Mouse (Mus musculus) left cerebral cortex, postnatal 36 days (tissue): Measurements from ENCODE around the gene 2210016L21Rik. TPM values are rescaled to one million over a fixed set of nuclear protein-coding genes. Genes with fewer than 3 reads are reported as not detected.

Experiments
- DNase-seq, 2 experiments: peaks; one replicate each; pipeline ENCODE4 v3.0.0; 2021 to 2022; ENCODE audit warnings: low spot score in 2 of 2, mixed read lengths in 1 of 2
- intact Hi-C: fragments of 180-260 bp; cut with DNase I; formaldehyde crosslinking; loops from one replicate; pipeline ENCODE4 v1.15.1; 2025
- total RNA-seq, 2 experiments: library from RNA; stranded (reverse); gene quantifications; 2 replicates each; pipeline ENCODE4 v1.2.3; 2021

The 2210016L21Rik gene
- total RNA-seq, 2 experiments from 2014 or later = 203 to 243 TPM

GRCm38 (mm10) chr5:114972201-114972600 lies 30.2 kb downstream of the 2210016L21Rik start:
- DNase-seq = no peak
- intact Hi-C loops = no loop called here

- intact Hi-C loops = no loop called here
- DNase-seq = no peak
Observed at GRCm38 (mm10) chr5:114973131-114973530, 31.2 kb downstream of the 2210016L21Rik start.

DNA sequence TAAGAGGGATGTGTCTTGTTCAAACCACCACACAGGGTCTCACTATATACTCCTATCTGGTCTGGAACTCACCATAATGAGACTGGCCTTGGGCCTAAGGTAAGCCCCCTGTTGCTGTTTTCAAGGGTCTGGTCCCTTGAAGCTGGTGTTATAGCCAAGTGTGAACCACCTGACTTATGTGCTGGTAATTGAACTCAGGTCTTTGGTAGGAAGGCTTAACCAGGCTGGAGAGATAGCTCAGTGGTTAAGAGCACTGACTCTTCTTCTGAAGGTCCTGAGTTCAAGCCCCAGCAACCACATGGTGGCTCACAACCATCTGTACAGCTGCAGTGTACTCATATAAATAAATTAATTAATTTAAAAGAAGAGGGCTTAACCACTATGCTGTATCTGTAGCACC lies 35.0 kb downstream of the 2210016L21Rik start:
- intact Hi-C loops = no loop called here
- no peak for DNase-seq

GRCm38 (mm10) chr5:114978473-114978872 lies 36.5 kb downstream of the 2210016L21Rik start:
- DNase-seq = peak in 1 of 2 experiments; percentile 11
- intact Hi-C loops = loop anchor here (2.0 kb wide), 2 partner anchors 98 to 256 kb away; partner anchors contain the start of gene Pop5

DNA sequence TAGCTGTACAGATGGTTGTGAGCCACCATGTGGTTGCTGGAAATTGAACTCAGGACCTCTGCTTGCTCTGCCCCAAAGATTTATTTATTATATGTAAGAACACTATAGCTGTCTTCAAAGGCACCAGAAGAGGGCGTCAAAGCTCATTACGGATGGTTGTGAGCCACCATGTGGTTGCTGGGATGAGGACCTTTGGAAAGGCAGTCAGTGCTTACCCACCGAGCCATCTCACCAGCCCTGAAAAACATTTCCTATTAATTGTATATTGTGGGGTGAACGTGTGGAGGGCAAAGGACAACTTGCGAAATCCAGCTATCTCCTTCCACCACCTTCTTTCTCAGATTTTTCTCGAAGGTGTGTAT lies 36.9 kb downstream of the 2210016L21Rik start:
- intact Hi-C loops = loop anchor here (2.0 kb wide), 2 partner anchors 98 to 256 kb away; partner anchors contain the start of gene Pop5
- no peak for DNase-seq

- peak; percentile 79 to 80 for DNase-seq
- intact Hi-C loops = loop anchor here (2.0 to 10.0 kb wide), 3 partner anchors 97 to 255 kb away; partner anchors contain the start of gene Pop5
Observed at GRCm38 (mm10) chr5:114979250-114980121, 37.5 kb downstream of the 2210016L21Rik start.

DNA sequence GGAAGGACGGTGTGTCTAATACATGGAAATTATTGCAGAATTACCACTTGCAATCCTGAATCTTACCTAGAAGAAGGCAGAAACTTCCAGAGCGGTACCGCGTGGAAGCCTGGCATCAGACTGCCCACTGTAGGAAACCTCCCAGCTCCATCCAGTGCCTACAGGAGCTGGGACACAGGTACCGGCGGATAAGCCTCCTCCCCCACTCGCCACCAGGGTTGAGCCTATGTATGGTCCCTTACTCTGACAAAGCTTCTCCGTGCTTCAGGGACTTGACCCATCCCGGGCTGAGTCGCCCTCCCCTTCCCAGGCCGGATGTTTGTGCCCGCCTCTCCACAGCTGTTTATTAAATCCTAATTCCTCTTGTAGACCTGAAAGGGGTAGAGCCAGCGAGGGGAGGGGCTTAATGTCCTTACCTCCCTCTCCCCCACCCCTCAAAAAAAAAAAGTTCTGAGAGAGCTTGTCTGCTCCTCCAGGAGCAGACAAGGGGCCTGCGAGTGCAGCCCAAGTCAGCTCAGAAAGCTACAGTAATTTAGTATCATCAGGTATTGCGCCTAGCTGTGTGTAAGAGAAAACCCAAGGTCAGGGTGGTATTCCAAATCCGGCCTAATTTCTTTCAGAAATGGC lies 38.3 kb downstream of the 2210016L21Rik start:
- intact Hi-C loops = loop anchor here (10.0 kb wide), 1 partner anchor 125 kb away; no protein-coding TSS in a partner anchor
- no peak for DNase-seq

- intact Hi-C loops = loop anchor here (10.0 kb wide), 1 partner anchor 123 kb away; no protein-coding TSS in a partner anchor
- no peak for DNase-seq
Observed at GRCm38 (mm10) chr5:114982001-114982400, 40.0 kb downstream of the 2210016L21Rik start.

DNA sequence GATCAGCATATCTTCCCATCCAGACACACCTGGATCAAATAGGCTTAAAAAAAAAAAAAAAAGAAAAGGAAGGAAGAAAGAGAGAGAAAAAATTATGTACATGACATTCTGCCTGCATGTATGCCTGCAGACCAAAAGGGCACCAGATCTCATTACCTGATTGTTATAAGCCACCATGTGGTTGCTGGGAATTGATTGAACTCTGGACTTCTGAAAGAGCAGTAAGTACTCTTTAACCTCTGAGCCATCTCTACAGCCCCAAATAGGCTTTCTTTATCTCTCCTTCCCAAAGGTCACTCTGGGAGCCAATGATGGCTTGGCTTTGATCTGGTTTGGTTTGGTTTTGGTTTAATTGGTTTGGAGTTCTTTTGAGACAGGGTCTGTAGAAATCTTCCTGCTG lies 43.1 kb downstream of the 2210016L21Rik start:
- intact Hi-C loops = loop anchor here (10.0 kb wide), 1 partner anchor 120 kb away; no protein-coding TSS in a partner anchor
- no peak for DNase-seq

DNA sequence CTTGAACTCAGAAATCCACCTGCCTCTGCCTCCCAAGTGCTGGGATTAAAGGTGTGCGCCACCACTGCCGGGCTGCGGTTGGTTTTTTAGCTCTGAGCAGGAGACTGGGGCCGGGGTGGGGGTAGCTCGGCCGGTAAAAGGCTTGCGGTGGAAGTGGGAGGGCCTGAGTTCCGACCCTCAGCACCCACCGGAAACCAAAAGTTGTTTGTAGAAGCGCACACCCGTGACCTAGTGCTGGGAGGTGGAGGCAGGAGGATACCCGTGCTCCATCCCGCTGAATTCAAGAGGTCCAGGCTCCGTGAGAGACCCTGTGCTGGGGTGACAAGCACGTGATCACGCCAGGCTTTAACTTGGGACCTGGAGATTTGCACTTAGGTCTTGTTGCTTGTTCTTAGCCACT lies 54.5 kb downstream of the 2210016L21Rik start:
- intact Hi-C loops = no loop called here
- DNase-seq = no peak

DNA sequence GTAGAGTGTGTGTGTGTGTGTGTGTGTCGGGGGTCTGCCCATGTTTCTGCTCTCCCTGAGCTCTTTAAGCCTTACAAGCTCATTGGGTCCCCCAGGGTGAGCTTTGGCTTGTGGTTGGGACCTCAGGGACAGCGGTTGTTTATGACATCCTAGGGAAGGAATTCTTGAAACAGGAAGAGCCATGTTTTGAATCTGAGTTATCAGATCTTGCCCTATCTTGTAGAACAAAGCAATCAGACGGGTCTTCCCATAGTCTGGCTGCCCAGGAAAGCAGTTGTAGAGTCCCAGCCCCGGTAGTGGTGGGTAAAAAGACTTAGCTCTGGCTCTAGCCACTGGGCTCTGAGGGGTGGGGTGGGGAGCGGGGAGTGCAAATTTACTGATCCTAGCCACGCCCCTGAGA lies 55.4 kb downstream of the 2210016L21Rik start:
- no peak for DNase-seq
- intact Hi-C loops = no loop called here

Other genes starting within 250 kb of the 2210016L21Rik start
- gene Tchp, start 234.4 kb upstream of the 2210016L21Rik start, total RNA-seq = 10 to 100 TPM in 1 of 2 experiments, 1 to 10 TPM in 1; 8.6 to 15.5 TPM
- gene Ankrd13a, start 167.5 kb upstream of the 2210016L21Rik start, total RNA-seq = 10 to 100 TPM; 34.7 to 35.4 TPM
- gene Git2, start 166.6 kb upstream of the 2210016L21Rik start, total RNA-seq = 10 to 100 TPM; 32.0 to 46.1 TPM
- gene 1500011B03Rik, start 118.7 kb upstream of the 2210016L21Rik start, total RNA-seq = 100 to 1,000 TPM; 169 to 176 TPM
- not detected for gene 4930519G04Rik, start 88.5 kb upstream of the 2210016L21Rik start, total RNA-seq
- gene Gm9936, start 83.5 kb upstream of the 2210016L21Rik start, total RNA-seq = 1 to 10 TPM in 1 of 2 experiments, under 1 TPM in 1; 1.00 to 1.0 TPM
- gene Oasl2, start 45.2 kb upstream of the 2210016L21Rik start, total RNA-seq = 1 to 10 TPM; 1.2 to 3.3 TPM
- not detected for gene Oasl1, start 18.9 kb upstream of the 2210016L21Rik start, total RNA-seq
- gene Hnf1a, start 28.9 kb downstream of the 2210016L21Rik start, total RNA-seq = not detected
- gene Sppl3, start 69.0 kb downstream of the 2210016L21Rik start, total RNA-seq = 10 to 100 TPM; 87.1 to 96.8 TPM
- not detected for gene Gm10401, start 156.1 kb downstream of the 2210016L21Rik start, total RNA-seq
- 1 to 10 TPM; 7.5 TPM for gene Acads, start 177.2 kb downstream of the 2210016L21Rik start, total RNA-seq
- 10 to 100 TPM; 25.1 to 29.1 TPM for gene Unc119b, start 192.8 kb downstream of the 2210016L21Rik start, total RNA-seq
- 10 to 100 TPM; 68.2 to 91.7 TPM for gene Mlec, start 216.0 kb downstream of the 2210016L21Rik start, total RNA-seq